Mouse (Mus musculus): ENCODE measurements around the gene Glg1. TPM values are rescaled to one million over a fixed set of nuclear protein-coding genes. Genes with fewer than 3 reads are reported as not detected.

The Glg1 gene
- polyA plus RNA-seq, 1 experiment from 2014 or later: 91.8 TPM

Small RNAs within 50 kb of the gene (microRNA-seq; reads per million reads assigned to microRNA genes)
- not detected for gene Gm23193

Other genes starting within 250 kb of the Glg1 start
- gene Ddx19b, start 227.5 kb downstream of the Glg1 start, polyA plus RNA-seq (2014; fragmentation: Nextera tagmentation; extraction: Ambion mirVana): 7.0 and 7.3 TPM in 2 replicates
- gene Aars, start 226.1 kb downstream of the Glg1 start, polyA plus RNA-seq (2014; fragmentation: Nextera tagmentation; extraction: Ambion mirVana): 52.7 and 55.5 TPM in 2 replicates
- 27.7 and 34.5 TPM in 2 replicates for gene Exosc6, start 202.9 kb downstream of the Glg1 start, polyA plus RNA-seq (2014; fragmentation: Nextera tagmentation; extraction: Ambion mirVana)
- not detected in 2 replicates for gene Clec18a, start 166.8 kb downstream of the Glg1 start, polyA plus RNA-seq (2014; fragmentation: Nextera tagmentation; extraction: Ambion mirVana)
- 6.3 and 7.1 TPM in 2 replicates for gene Pdpr, start 164.6 kb downstream of the Glg1 start, polyA plus RNA-seq (2014; fragmentation: Nextera tagmentation; extraction: Ambion mirVana)
- gene Rfwd3, start 41.0 kb upstream of the Glg1 start, polyA plus RNA-seq (2014; fragmentation: Nextera tagmentation; extraction: Ambion mirVana): 61.0 and 66.5 TPM in 2 replicates
- 1.5 and 1.7 TPM in 2 replicates for gene Mlkl, start 79.0 kb upstream of the Glg1 start, polyA plus RNA-seq (2014; fragmentation: Nextera tagmentation; extraction: Ambion mirVana)
- gene Fa2h, start 134.6 kb upstream of the Glg1 start, polyA plus RNA-seq (2014; fragmentation: Nextera tagmentation; extraction: Ambion mirVana): 0.97 and 1.5 TPM in 2 replicates